7 mouse cellular contexts compared by ENCODE assay signal in genomic region chr12:87470263-87471136, GRCm38 (mm10). TPM values are rescaled to one million over a fixed set of nuclear protein-coding genes. Genes with fewer than 3 reads are reported as not detected.
DNase-seq lines count a peak whose midpoint lies in the region; ATAC-seq and TF ChIP-seq lines count a peak whose summit lies in the region.

No protein-coding gene starts in this region.

- WGBS in embryonic facial prominence, embryonic 11.5 days: 68% methylated on average over 7 of the region's 7 CpGs
- 38% methylated on average over 7 of the region's 7 CpGs for WGBS in limb, embryonic 11.5 days

- no peak overlapping the region for H3K9ac ChIP-seq in embryonic facial prominence, embryonic 11.5 days (replicated peaks; ENCODE audit: low read length)
- H3K9ac ChIP-seq in limb, embryonic 11.5 days (ENCODE audit: low read length): no peak overlapping the region; the same call in 1 of the 2 replicates

- peak overlapping the region; percentile 27; the same call in 1 of the 2 replicates for H3K4me2 ChIP-seq in embryonic facial prominence, embryonic 11.5 days (ENCODE audit: low read depth, low read length)
- peak overlapping the region; percentile 47; the same call in 1 of the 2 replicates for H3K4me2 ChIP-seq in limb, embryonic 11.5 days (ENCODE audit: low read depth, severe bottlenecking)

- no peak for ATAC-seq in embryonic facial prominence, embryonic 11.5 days (replicated peaks; ENCODE audit: insufficient number of reproducible peaks, low FRiP score, low TSS enrichment, low read depth)
- no peak for ATAC-seq in limb, embryonic 11.5 days (ENCODE audit: insufficient number of reproducible peaks, low FRiP score, low TSS enrichment, low read depth)

- no peaks in the 10 kb centered on the region for H3K27me3 ChIP-seq in testis, adult 2 months (ENCODE audit: control insufficient read depth, insufficient read depth, low read length)
- no peaks in the 10 kb centered on the region for H3K27me3 ChIP-seq in embryonic facial prominence, embryonic 11.5 days (ENCODE audit: control insufficient read depth, insufficient read depth, low read length)
- H3K27me3 ChIP-seq in limb, embryonic 11.5 days (ENCODE audit: control insufficient read depth, insufficient read depth, low read length): no peaks in the 10 kb centered on the region

- TF ChIP-seq CTCF in testis, adult 2 months (IDR thresholded peaks at IDR 0.05; ENCODE audit: control insufficient read depth, insufficient read depth, insufficient replicate concordance, low read depth, low read length): no peak

- peak overlapping the region; percentile 65 for H3K4me3 ChIP-seq in testis, adult 2 months (ENCODE audit: control insufficient read depth, low read depth, low read length)
- peak overlapping the region; percentile 65 for H3K4me3 ChIP-seq in embryonic facial prominence, embryonic 11.5 days (ENCODE audit: low read depth, low read length)
- H3K4me3 ChIP-seq in limb, embryonic 11.5 days (ENCODE audit: low read depth, low read length): peak overlapping the region; percentile 73; the same call in 1 of the 2 replicates

- no peak for DNase-seq in testis, postnatal 10 days (ENCODE audit: low spot score)
- no peak for DNase-seq in embryonic facial prominence, embryonic 11.5 days (ENCODE audit: low spot score)
- no peak for DNase-seq in limb, embryonic 11.5 days (ENCODE audit: low spot score)
- peak; percentile 5 for DNase-seq in retina, postnatal 1 day
- no peak for DNase-seq in layer of hippocampus, adult 9-11 months
- DNase-seq in testis, postnatal 14 days (ENCODE audit: low spot score): no peak

- H3K27ac ChIP-seq in testis, adult 2 months (ENCODE audit: control insufficient read depth, insufficient read depth, low read depth, low read length): no peak overlapping the region
- no peak overlapping the region for H3K27ac ChIP-seq in embryonic facial prominence, embryonic 11.5 days (replicated peaks; ENCODE audit: low read depth, low read length)
- no peak overlapping the region for H3K27ac ChIP-seq in limb, embryonic 11.5 days (replicated peaks; ENCODE audit: low read depth, low read length)

- H3K36me3 ChIP-seq in testis, adult 2 months (ENCODE audit: control insufficient read depth, insufficient read depth, low read length): no peaks in the 10 kb centered on the region
- H3K36me3 ChIP-seq in embryonic facial prominence, embryonic 11.5 days (replicated peaks; ENCODE audit: control insufficient read depth, insufficient read depth, low read depth, low read length): peaks cover 2% of the 10 kb centered on the region; the same call in 1 of the 2 replicates
- H3K36me3 ChIP-seq in limb, embryonic 11.5 days (ENCODE audit: control insufficient read depth, insufficient read depth, low read length): peaks cover 7% of the 10 kb centered on the region; the same call in 1 of the 2 replicates

- no peak for TF ChIP-seq POLR2A in testis, adult 2 months (IDR thresholded peaks at IDR 0.05; ENCODE audit: control insufficient read depth, low read depth, low read length)

- H3K4me1 ChIP-seq in testis, adult 2 months (ENCODE audit: control insufficient read depth, insufficient read depth, low read length): no peaks in the 10 kb centered on the region
- no peaks in the 10 kb centered on the region for H3K4me1 ChIP-seq in embryonic facial prominence, embryonic 11.5 days (ENCODE audit: control insufficient read depth, insufficient read depth, low read length)
- H3K4me1 ChIP-seq in limb, embryonic 11.5 days (ENCODE audit: control insufficient read depth, insufficient read depth, low read length): 0 out of 2 replicates have a peak, but pooled peaks cover 4% of the 10 kb centered on the region

- H3K9me3 ChIP-seq in embryonic facial prominence, embryonic 11.5 days (replicated peaks; ENCODE audit: control insufficient read depth, low read length): no peaks in the 10 kb centered on the region
- H3K9me3 ChIP-seq in limb, embryonic 11.5 days (ENCODE audit: control insufficient read depth, low read length): no peaks in the 10 kb centered on the region

RNA-seq across cellular contexts. Expression of gene Snw1, which starts 1.6 kb away (rescaled TPM):
- 15.9 and 16.4 TPM in 2 replicates for polyA plus RNA-seq in testis, adult 2 months (2012; rRNA removed)
- 169 and 176 TPM in 2 replicates for polyA plus RNA-seq in embryonic facial prominence, embryonic 11.5 days (2014; fragmentation: Nextera tagmentation; extraction: Ambion mirVana)
- polyA plus RNA-seq in limb, embryonic 11.5 days (2014; fragmentation: Nextera tagmentation; extraction: Ambion mirVana): 169 and 183 TPM in 2 replicates

RNA-seq across cellular contexts. Expression of gene Gm5788, which starts 24.0 kb away (rescaled TPM):
- not detected in 2 replicates for polyA plus RNA-seq in testis, adult 2 months (2012; rRNA removed)
- not detected in 2 replicates for polyA plus RNA-seq in embryonic facial prominence, embryonic 11.5 days (2014; fragmentation: Nextera tagmentation; extraction: Ambion mirVana)
- not detected in 2 replicates for polyA plus RNA-seq in limb, embryonic 11.5 days (2014; fragmentation: Nextera tagmentation; extraction: Ambion mirVana)

RNA-seq across cellular contexts. Expression of gene Alkbh1, which starts 26.7 kb away (rescaled TPM):
- polyA plus RNA-seq in testis, adult 2 months (2012; rRNA removed): 12.8 and 15.0 TPM in 2 replicates
- 33.4 and 42.9 TPM in 2 replicates for polyA plus RNA-seq in embryonic facial prominence, embryonic 11.5 days (2014; fragmentation: Nextera tagmentation; extraction: Ambion mirVana)
- polyA plus RNA-seq in limb, embryonic 11.5 days (2014; fragmentation: Nextera tagmentation; extraction: Ambion mirVana): 64.3 and 70.1 TPM in 2 replicates

RNA-seq across cellular contexts. Expression of gene Slirp, which starts 26.8 kb away (rescaled TPM):
- 38.2 and 41.0 TPM in 2 replicates for polyA plus RNA-seq in testis, adult 2 months (2012; rRNA removed)
- 303 and 309 TPM in 2 replicates for polyA plus RNA-seq in embryonic facial prominence, embryonic 11.5 days (2014; fragmentation: Nextera tagmentation; extraction: Ambion mirVana)
- 318 and 345 TPM in 2 replicates for polyA plus RNA-seq in limb, embryonic 11.5 days (2014; fragmentation: Nextera tagmentation; extraction: Ambion mirVana)

RNA-seq across cellular contexts. Expression of gene Gm8300, which starts 43.6 kb away (rescaled TPM):
- not detected in 2 replicates for polyA plus RNA-seq in testis, adult 2 months (2012; rRNA removed)
- polyA plus RNA-seq in embryonic facial prominence, embryonic 11.5 days (2014; fragmentation: Nextera tagmentation; extraction: Ambion mirVana): not detected in 2 replicates
- polyA plus RNA-seq in limb, embryonic 11.5 days (2014; fragmentation: Nextera tagmentation; extraction: Ambion mirVana): not detected in 2 replicates
